Mouse (Mus musculus): Measurements from ENCODE around the gene Olfr347.

The Olfr347 gene

DNA sequence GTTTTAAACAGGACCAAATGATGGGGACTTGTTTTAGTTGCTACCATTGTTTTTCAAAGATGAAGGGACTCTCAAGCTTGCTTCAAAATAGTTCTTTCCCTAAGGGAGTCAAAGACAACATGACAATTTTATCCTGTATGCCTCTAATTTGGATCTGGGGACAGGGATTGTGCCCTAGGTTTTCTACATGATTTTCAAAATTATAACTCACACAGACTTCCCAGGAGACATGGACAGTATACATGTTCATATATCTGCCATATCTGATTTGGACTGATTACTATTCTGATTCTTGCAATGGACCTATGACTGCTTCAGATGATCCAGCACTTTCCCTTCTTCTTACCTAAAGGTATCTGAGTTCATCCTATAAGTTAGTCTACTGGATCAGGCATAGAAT is at the start of gene Olfr347:
Gene Olfr347, plus strand, starts transcription at position 301 of the 400 bp plus-strand sequence.
- no peak for DNase-seq (ENCODE audit: low spot score)

DNA sequence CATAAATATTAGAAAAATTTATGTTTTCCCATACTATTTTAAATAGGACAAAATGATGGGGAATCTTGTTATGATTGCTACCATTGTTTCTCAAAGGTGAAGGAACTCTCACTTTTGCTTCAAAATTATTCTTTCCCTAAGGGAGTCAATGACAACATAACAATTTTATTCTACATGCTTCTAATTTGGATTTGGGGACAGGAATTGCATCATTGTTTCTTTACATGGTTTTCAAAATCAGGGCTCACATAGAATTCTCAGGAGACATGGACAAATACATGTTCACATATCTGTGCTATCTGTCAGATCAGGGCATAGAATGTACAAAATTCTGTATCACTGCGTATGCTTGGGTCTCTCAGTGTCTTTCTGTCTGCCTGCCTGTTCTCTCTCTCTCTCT is 46.2 kb upstream of the Olfr347 start, which contains the start of gene Olfr346:
Gene Olfr346, plus strand, starts transcription at position 301 of the 400 bp plus-strand sequence.
- no peak for DNase-seq (ENCODE audit: low spot score)

DNA sequence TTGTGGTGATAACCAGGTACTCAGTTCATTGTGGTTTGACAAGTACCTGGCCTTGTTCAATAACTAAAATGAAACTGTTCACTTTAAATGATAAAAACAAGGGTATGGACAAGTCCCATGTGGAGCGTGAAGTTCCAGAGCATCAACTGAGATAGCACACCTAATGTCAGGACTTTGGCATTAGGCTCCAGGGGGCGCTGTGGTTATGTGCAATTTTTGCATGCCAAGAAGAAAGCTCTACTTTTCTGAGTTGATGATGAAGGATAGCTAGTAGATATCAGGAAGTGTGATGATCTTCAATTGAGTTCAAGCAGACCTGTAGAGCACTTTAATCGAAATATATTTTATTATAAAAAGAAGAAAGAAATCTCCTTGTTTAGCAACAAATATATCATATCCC is 4.5 kb downstream of the Olfr347 start:
- DNase-seq (ENCODE audit: low spot score): no peak

DNA sequence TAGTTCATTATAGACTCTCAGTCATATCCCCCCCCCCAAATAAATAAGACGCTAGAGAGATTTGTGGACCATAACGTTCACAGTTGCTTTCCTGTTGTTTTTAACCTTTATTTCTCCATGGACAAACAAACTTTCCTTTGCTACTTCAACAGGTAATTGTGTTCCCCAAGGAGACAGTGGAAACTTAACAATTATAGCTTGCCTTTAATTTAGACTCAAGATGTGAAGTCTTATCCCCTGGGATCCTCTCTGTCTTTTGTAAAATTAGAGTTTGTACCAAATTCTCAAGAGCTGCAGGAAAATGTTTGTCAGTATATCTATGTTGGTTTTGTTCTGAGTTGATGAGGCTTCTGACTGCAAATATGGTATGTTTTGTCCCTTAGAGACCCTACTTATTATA is 52.3 kb downstream of the Olfr347 start, which contains the start of gene Olfr348:
Gene Olfr348, plus strand, starts transcription at position 301 of the 400 bp plus-strand sequence.
- DNase-seq (ENCODE audit: low spot score): no peak

Measured in adipocyte (in vitro differentiated cells).